13 mouse cellular contexts compared by ENCODE assay signal in the genomic region with DNA sequence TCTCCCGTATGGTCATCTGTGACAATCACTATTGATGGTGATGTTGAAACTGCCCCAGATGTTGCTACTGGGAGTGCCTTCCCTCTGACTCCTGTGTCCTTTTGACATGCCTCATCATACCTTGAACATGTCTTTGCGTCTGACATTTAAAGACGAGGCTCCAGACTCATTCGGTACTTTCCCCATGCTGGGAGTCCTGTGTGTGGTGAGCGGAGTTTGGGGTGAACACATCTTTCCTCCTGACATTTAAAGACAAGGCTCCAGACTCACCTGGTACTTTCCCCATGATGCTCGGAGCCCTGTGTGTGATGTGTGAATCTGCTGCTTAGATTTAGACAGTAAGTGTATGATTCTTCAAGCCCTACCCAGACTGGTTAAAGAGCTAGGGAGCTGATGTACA.
"Had no signal": no experiment of that assay in that cellular context is flagged by ENCODE, and none has a peak within 500 bp of the region (broad histone marks: within the 10 kb centered on the region; RNA-seq: fewer than 3 reads in every experiment).

No protein-coding gene starts in this region.

- DNase-seq: kidney, postnatal 25 days; layer of hippocampus, adult 9-11 months; liver; lung, adult 18-20 months; lung, postnatal 10 days; lung, postnatal 36 days; right cerebral cortex, postnatal 4 days; thymus, adult 2 months; thymus, postnatal 14 days; thymus, postnatal 4 days had no signal

- ATAC-seq: liver, embryonic 12.5 days; midbrain, embryonic 13.5 days; midbrain, embryonic 16.5 days had no signal
